Mouse (Mus musculus): ENCODE data around the gene Cfap74.

The Cfap74 gene

GRCm38 (mm10) chr4:155409058-155409776, at the start of gene Cfap74:
TSS of gene Cfap74 (plus strand) at chr4:155409190.
- peak; percentile 68 to 79 for DNase-seq (ENCODE audit: low spot score in 2 of 2)

- no peak for DNase-seq (ENCODE audit: low spot score in 2 of 2)
Observed at GRCm38 (mm10) chr4:155359560-155360464, 49.2 kb upstream of the Cfap74 start.

GRCm38 (mm10) chr4:155360856-155361255, 48.1 kb upstream of the Cfap74 start:
- no peak for DNase-seq (ENCODE audit: low spot score in 2 of 2)

DNA sequence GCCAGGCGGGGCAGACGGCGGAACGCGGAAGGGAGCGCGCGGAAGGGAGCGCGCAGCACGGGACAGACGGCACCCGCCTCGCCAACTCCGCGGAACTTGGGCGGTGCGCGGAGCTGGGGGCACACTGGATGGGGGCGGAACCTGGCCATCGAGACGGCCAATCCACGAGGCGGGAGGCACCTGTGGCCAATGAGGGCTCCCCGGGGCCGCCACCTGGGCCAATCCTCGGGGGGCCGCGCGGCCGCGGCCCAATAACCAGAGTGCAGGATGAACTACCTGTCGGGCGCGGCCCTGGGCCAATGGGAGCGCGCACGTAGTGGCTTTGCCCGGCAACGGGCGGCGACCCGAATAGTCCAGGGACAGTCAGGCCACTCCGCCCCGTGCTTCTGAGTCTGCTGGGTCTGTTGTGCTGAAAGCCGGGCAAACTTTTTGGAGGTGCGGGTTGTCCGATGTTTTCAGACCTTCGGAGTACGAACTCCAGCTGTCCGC, 47.6 kb upstream of the Cfap74 start, which contains the start of gene Prkcz:
Gene Prkcz (minus strand): TSS at position 59 of the 489 bp plus-strand sequence.
- DNase-seq (ENCODE audit: low spot score in 2 of 2): no peak

DNA sequence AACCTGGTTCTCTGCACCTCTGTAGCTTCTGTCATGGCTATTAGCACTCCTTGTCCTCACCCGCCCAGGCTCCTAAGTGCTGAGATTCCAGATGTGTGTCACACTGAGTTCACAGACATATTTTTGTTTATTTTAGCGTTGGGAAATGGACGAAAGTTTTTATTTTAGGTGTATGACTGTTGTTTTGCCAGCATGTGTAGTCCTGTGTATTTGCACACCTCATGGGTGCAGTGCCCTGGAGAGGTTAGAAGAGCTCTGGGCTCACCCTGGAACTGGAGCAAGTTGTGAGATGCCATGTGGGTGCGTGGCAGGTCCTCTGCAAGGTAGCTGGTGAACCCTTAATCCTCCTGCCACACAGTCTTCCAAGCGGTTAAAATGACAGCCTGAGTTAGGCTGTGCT, 46.5 kb upstream of the Cfap74 start:
- DNase-seq (ENCODE audit: low spot score in 2 of 2): no peak

DNA sequence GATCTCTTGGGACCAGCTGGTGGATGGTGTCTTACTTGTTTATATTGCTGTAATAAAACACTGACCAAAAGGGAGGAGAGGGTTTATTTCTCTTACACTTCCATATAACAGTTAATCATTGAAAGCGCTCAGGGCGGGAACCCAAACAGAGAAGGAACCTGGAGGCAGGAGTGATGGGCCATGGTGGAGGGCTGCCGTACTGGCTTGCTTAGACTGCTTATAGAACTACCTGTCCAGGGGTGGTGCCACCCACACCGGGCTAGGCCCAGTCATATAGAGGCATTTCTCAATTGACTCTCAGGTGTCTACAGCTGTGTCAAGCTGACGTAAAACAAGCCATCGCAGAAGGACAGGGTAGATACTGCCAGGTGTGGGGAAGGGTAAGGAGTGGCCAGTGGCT, 42.2 kb upstream of the Cfap74 start:
- DNase-seq (ENCODE audit: low spot score in 2 of 2): no peak

- no peak for DNase-seq (ENCODE audit: low spot score in 2 of 2)
Observed at GRCm38 (mm10) chr4:155367739-155368138, 41.3 kb upstream of the Cfap74 start.

- peak; percentile 56 to 71 for DNase-seq (ENCODE audit: low spot score in 2 of 2)
Observed at GRCm38 (mm10) chr4:155368684-155369083, 40.3 kb upstream of the Cfap74 start.

DNA sequence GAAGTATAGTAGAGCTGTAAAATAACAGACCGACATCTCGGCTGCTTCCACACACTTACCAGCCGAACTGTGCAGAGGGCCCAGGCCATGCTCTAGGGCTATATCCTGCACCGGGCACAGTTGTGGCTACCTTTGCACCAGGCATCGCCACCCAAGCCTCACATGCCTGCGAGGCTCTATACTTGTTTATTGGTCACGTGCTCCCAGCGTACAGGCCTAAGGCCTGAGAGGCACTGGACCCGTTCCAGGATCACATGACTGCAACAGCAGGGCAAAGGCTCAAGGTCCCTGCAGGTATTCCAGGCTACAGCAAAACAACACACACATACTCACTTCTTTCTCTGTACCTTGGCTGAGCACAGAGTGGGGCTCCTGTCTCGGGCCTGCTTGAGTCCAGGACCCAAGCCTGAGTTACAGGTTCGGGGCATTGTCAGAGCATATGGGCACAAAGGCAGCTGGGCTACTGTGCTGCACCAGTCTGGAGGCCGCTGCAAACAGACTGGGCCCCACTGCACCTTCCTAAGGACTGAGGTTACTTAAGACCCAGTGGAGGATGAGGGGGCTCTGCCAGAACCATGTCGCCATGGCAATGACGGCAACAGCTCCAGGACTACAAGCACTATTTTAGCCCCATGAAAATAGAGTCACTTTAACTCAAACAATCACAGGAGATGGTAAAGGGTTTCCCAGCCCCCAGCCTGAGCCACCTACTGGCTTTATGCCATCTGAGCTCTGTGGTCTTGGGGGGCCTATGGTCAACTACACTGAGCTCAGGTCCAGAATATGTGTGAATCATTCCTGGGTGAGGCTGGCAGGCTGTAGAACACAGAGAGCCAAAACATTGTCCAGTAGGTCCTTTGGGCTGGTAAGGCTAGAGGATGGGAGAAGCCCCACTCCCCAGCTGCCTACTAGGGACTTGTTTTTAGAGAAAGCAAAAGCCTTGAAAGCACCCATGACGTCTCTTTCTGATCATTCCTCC, 38.0 kb upstream of the Cfap74 start:
- no peak for DNase-seq (ENCODE audit: low spot score in 2 of 2)

DNA sequence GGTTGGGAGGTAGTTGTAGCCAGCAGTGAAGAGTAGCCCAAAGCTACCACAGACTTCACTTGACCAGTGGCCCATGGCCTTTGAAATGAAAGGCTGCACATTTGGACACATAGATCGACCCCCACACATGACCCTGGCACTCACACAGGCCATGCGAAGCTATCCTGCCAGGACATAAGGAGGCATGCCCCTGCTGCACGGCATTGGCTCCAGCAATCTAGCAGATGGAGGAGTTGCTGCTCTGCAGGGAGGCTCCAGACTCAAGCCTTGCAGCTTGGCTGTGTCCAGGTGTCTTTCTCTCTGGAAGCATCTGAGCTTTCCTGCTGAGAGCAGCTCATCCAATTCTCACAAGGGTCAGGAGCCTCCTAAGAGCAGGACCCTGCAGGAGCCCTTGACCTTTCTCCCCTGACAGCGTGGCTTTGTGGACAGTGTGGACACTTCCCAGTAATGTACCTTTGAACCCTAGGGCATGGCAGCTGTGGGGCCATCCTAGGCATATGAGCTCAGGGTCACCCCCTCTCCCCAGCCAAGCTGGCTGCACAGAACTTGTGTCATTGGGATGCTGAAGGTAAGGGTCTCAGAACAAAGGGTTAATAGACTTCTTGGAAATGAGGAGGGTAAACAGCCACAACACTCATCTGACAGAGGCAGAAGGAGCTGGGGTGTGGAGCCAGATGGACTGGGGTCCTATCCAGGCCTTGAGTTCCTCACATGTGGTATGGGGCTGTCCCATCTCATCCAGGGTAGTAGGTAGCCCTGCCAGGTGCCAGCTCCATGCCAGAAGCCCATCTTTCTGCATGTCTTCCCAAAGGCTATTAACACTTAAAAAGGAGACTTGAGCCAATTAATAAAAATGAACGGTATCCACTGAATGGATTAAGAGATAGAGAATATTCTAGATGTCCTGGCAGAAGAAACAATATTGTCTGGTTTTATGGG, 36.9 kb upstream of the Cfap74 start:
- DNase-seq (ENCODE audit: low spot score in 2 of 2): no peak

DNA sequence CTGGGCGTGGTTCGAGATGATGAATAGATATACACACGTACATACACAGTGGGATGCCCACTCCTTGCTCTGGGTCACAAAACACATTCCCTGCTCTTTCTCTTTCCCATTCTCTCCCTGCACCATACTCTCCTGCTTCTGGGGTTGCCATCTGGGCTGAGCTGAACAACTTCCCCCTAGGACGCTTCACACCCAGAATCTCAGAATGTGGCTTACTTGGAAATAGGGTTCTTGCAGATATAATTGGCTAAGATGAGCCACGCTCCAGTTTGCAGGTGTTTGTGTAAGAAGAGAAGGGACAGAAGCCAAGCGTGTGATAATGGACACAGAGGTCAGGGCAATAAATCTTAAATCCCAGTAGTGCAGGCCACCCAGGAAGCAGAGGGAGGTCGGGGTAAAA, 27.0 kb upstream of the Cfap74 start:
- no peak for DNase-seq (ENCODE audit: low spot score in 2 of 2)

DNA sequence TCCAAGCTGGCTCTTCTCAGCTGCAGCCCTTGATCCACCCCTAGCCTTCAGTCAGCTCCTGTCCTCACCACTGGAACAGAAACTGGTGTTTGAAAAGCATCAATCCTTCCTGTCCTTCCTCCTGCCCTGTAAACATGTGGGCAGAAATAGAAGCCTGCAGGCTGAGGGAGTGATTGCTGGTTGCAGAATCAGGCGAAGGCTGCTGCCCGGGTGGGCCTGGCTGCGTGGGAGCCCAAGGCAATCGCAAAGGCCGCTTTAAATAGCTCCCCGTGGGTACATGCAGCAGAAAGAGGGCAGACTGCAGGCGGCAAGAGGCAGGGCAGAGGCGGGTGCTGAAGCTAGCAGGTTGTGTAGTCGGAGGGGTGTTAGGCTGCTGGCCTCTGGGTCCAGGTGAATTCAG, 26.2 kb upstream of the Cfap74 start:
- peak in 1 of 2 experiments; percentile 58 for DNase-seq (ENCODE audit: low spot score in 2 of 2)

DNA sequence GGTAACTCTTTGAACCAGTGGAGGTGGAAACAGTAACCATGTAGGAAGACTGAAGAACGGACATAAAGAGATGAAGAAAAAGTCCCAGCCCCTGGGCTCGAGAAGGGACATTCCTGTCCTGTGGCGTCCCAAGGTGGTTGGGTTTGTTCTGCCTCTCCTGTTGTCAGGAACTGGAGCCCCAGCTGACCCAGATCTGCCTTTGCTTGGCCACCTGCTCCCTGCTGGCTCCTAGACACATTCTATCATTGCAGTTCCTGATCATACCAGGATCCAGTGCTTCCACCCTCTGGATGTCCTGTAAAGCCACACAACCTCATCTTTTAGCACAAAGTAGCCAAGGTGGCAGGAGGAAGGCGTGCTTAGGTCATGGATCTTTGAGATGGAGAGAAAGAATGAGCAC, 25.7 kb upstream of the Cfap74 start:
- no peak for DNase-seq (ENCODE audit: low spot score in 2 of 2)

GRCm38 (mm10) chr4:155387166-155387565, 21.8 kb upstream of the Cfap74 start:
- DNase-seq (ENCODE audit: low spot score in 2 of 2): no peak

- DNase-seq (ENCODE audit: low spot score in 2 of 2): peak; percentile 45 to 60
Observed at GRCm38 (mm10) chr4:155395471-155395870, 13.5 kb upstream of the Cfap74 start.

DNA sequence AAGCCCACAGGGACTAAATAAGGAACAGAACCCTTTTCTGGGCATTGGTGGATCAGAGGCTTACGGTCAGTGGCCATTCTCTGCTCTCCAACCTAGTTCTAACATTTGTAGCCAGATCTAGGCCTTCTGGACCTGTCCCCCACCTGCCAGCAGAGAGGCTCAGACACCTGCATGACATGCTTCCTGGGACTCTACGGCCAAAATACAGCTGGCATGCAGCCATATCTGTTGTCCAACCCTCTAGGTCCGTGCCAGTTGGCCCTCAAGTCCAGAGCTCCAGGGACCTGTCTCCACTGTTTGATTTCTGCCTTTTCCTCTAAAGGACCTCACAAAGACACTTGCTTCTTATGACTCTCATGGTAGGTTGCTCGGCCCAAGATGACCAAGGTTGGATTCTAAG, 12.2 kb upstream of the Cfap74 start:
- no peak for DNase-seq (ENCODE audit: low spot score in 2 of 2)

DNA sequence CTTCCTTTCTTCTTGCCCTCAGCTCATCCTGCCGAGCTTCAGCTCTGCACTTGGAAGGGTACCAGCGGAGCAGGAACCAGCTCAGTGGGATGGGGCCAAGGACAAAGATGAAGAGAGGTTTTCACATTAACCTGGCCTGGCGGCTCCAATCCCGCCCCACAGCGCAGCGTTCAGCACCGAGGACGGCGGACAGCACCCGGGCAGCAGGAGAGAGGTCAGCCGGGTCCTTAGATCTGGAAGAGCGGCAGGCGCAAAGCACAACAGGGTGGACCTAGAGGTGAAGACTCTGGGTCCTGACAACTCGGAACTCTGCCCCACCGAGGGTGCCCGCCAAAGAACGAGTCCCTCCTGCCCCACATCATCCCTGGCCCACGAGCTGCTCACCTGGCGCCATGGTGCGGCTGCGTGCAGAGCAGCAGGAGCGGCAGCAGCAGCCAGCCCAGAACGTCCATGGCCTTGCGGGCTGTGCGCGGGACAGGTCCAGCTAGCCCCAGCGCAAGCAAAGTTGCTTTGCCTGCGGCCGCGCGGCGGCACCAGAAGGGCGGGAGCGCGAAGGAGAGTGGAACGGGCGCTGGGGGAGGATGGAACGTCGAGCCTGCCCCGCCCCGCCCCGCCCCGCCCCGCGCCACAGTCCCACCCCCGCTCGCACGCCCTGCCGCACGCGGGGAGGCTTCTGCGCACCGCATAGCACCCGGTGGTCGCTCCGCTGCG, 11.3 kb upstream of the Cfap74 start, which contains the start of gene Gabrd:
Gene Gabrd (minus strand): TSS at position 602 of the 711 bp plus-strand sequence.
- DNase-seq (ENCODE audit: low spot score in 2 of 2): peak in 1 of 2 experiments; percentile 37

- no peak for DNase-seq (ENCODE audit: low spot score in 2 of 2)
Observed at GRCm38 (mm10) chr4:155398222-155398540, 10.8 kb upstream of the Cfap74 start.

DNA sequence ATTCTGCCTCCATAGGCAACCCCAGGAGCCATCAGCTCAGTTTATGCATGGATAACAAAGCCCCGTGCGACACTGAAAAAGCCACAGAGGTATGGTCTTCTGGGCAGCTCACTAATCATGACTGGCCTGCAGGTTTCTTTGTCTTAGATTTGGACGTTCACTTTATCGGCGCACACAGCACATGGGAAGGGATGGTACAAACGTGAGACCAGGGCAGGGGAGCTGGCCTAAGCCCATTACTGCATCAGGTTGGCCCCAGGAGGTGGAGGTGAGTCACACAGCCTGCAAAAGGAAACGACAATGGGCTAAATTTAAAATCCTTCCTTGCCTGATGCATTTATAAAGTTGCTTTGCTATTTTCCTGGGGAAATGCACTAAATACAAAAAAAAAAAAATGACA, 7.9 kb upstream of the Cfap74 start:
- DNase-seq (ENCODE audit: low spot score in 2 of 2): no peak

GRCm38 (mm10) chr4:155402489-155402888, 6.5 kb upstream of the Cfap74 start:
- DNase-seq (ENCODE audit: low spot score in 2 of 2): no peak
